Mouse (Mus musculus): ENCODE data around the gene Capn9. TPM values are rescaled to one million over a fixed set of nuclear protein-coding genes. Genes with fewer than 3 reads are reported as not detected.

The Capn9 gene
- polyA plus RNA-seq, 1 experiment, result not detected

GRCm38 (mm10) chr8:124604066-124604465 lies 28.2 kb downstream of the Capn9 start:
- Histone ChIP-seq H3K27me3 (ENCODE audit: control insufficient read depth, insufficient read depth, low read length, poor library complexity, severe bottlenecking) (no peaks in the 10 kb centered on the region), H3K27ac (ENCODE audit: insufficient read depth, low read length) (no peak overlapping the region), H3K9me3 (replicated peaks; ENCODE audit: control insufficient read depth, insufficient read depth, low read length, poor library complexity, severe bottlenecking) (no peaks in the 10 kb centered on the region), H3K9ac (ENCODE audit: low read depth, poor library complexity, severe bottlenecking) (no peak overlapping the region), H3K4me3 (ENCODE audit: low read depth, low read length) (no peak overlapping the region), H3K36me3 (ENCODE audit: control insufficient read depth, insufficient read depth, low read length, poor library complexity, severe bottlenecking) (no peaks in the 10 kb centered on the region), H3K4me1 (ENCODE audit: control insufficient read depth, insufficient read depth, low read length) (no peaks in the 10 kb centered on the region)
- no peak for TF ChIP-seq EP300 (IDR thresholded peaks at IDR 0.05; ENCODE audit: insufficient read depth, low read depth, low read length)
- TF ChIP-seq CTCF (IDR thresholded peaks at IDR 0.05; ENCODE audit: low read depth, low read length), result peak; percentile 42

GRCm38 (mm10) chr8:124608239-124608971 lies 32.5 kb downstream of the Capn9 start:
- H3K4me1 ChIP-seq (ENCODE audit: control insufficient read depth, insufficient read depth, low read length), result no peaks in the 10 kb centered on the region
- H3K9me3 ChIP-seq (replicated peaks; ENCODE audit: control insufficient read depth, insufficient read depth, low read length, poor library complexity, severe bottlenecking), result no peaks in the 10 kb centered on the region
- TF ChIP-seq POLR2A (IDR thresholded peaks at IDR 0.05; ENCODE audit: insufficient read depth, low read length) (no peak), EP300 (IDR thresholded peaks at IDR 0.05; ENCODE audit: insufficient read depth, low read depth, low read length) (no peak), CTCF (IDR thresholded peaks at IDR 0.05; ENCODE audit: low read depth, low read length) (peak; percentile 88)
- H3K36me3 ChIP-seq (ENCODE audit: control insufficient read depth, insufficient read depth, low read length, poor library complexity, severe bottlenecking), result no peaks in the 10 kb centered on the region
- no peak overlapping the region for H3K4me3 ChIP-seq (ENCODE audit: low read depth, low read length)
- H3K9ac ChIP-seq (ENCODE audit: low read depth, poor library complexity, severe bottlenecking), result no peak overlapping the region
- no peak overlapping the region for H3K27ac ChIP-seq (ENCODE audit: insufficient read depth, low read length)
- H3K27me3 ChIP-seq (ENCODE audit: control insufficient read depth, insufficient read depth, low read length, poor library complexity, severe bottlenecking), result no peaks in the 10 kb centered on the region

- Histone ChIP-seq H3K9ac (ENCODE audit: low read depth, poor library complexity, severe bottlenecking) (no peak overlapping the region), H3K27ac (ENCODE audit: insufficient read depth, low read length) (no peak overlapping the region)
- TF ChIP-seq POLR2A (IDR thresholded peaks at IDR 0.05; ENCODE audit: insufficient read depth, low read length) (no peak), CTCF (IDR thresholded peaks at IDR 0.05; ENCODE audit: low read depth, low read length) (no peak), EP300 (IDR thresholded peaks at IDR 0.05; ENCODE audit: insufficient read depth, low read depth, low read length) (no peak)
Measured at GRCm38 (mm10) chr8:124608972-124609353, 33.1 kb downstream of the Capn9 start.

GRCm38 (mm10) chr8:124614325-124614724 lies 38.4 kb downstream of the Capn9 start:
- no peaks in the 10 kb centered on the region for H3K36me3 ChIP-seq (ENCODE audit: control insufficient read depth, insufficient read depth, low read length, poor library complexity, severe bottlenecking)
- H3K4me3 ChIP-seq (ENCODE audit: low read depth, low read length), result no peak overlapping the region
- TF ChIP-seq POLR2A (IDR thresholded peaks at IDR 0.05; ENCODE audit: insufficient read depth, low read length), result no peak
- no peak for TF ChIP-seq CTCF (IDR thresholded peaks at IDR 0.05; ENCODE audit: low read depth, low read length)
- TF ChIP-seq EP300 (IDR thresholded peaks at IDR 0.05; ENCODE audit: insufficient read depth, low read depth, low read length), result no peak
- no peaks in the 10 kb centered on the region for H3K27me3 ChIP-seq (ENCODE audit: control insufficient read depth, insufficient read depth, low read length, poor library complexity, severe bottlenecking)
- H3K27ac ChIP-seq (ENCODE audit: insufficient read depth, low read length), result no peak overlapping the region
- H3K9ac ChIP-seq (ENCODE audit: low read depth, poor library complexity, severe bottlenecking), result no peak overlapping the region
- no peaks in the 10 kb centered on the region for H3K4me1 ChIP-seq (ENCODE audit: control insufficient read depth, insufficient read depth, low read length)
- no peaks in the 10 kb centered on the region for H3K9me3 ChIP-seq (replicated peaks; ENCODE audit: control insufficient read depth, insufficient read depth, low read length, poor library complexity, severe bottlenecking)

More at GRCm38 (mm10) chr8:124608972-124609353, 33.1 kb downstream of the Capn9 start:
- Histone ChIP-seq H3K4me1 (ENCODE audit: control insufficient read depth, insufficient read depth, low read length) (no peaks in the 10 kb centered on the region), H3K36me3 (ENCODE audit: control insufficient read depth, insufficient read depth, low read length, poor library complexity, severe bottlenecking) (no peaks in the 10 kb centered on the region), H3K27me3 (ENCODE audit: control insufficient read depth, insufficient read depth, low read length, poor library complexity, severe bottlenecking) (no peaks in the 10 kb centered on the region), H3K4me3 (ENCODE audit: low read depth, low read length) (no peak overlapping the region), H3K9me3 (replicated peaks; ENCODE audit: control insufficient read depth, insufficient read depth, low read length, poor library complexity, severe bottlenecking) (no peaks in the 10 kb centered on the region)

GRCm38 (mm10) chr8:124617266-124617869 lies 41.5 kb downstream of the Capn9 start:
- peak overlapping the region; percentile 66 for H3K4me3 ChIP-seq (ENCODE audit: low read depth, low read length)
- H3K9me3 ChIP-seq (replicated peaks; ENCODE audit: control insufficient read depth, insufficient read depth, low read length, poor library complexity, severe bottlenecking), result no peaks in the 10 kb centered on the region
- peak overlapping the region; percentile 8; the same call in 1 of the 2 replicates for H3K9ac ChIP-seq (ENCODE audit: low read depth, poor library complexity, severe bottlenecking)
- H3K27ac ChIP-seq (ENCODE audit: insufficient read depth, low read length), result no peak overlapping the region
- TF ChIP-seq POLR2A (IDR thresholded peaks at IDR 0.05; ENCODE audit: insufficient read depth, low read length) (no peak), CTCF (IDR thresholded peaks at IDR 0.05; ENCODE audit: low read depth, low read length) (peak; percentile 83)
- no peaks in the 10 kb centered on the region for H3K27me3 ChIP-seq (ENCODE audit: control insufficient read depth, insufficient read depth, low read length, poor library complexity, severe bottlenecking)
- H3K36me3 ChIP-seq (ENCODE audit: control insufficient read depth, insufficient read depth, low read length, poor library complexity, severe bottlenecking), result no peaks in the 10 kb centered on the region
- no peaks in the 10 kb centered on the region for H3K4me1 ChIP-seq (ENCODE audit: control insufficient read depth, insufficient read depth, low read length)

- Histone ChIP-seq H3K36me3 (ENCODE audit: control insufficient read depth, insufficient read depth, low read length, poor library complexity, severe bottlenecking) (no peaks in the 10 kb centered on the region), H3K27me3 (ENCODE audit: control insufficient read depth, insufficient read depth, low read length, poor library complexity, severe bottlenecking) (no peaks in the 10 kb centered on the region), H3K4me1 (ENCODE audit: control insufficient read depth, insufficient read depth, low read length) (no peaks in the 10 kb centered on the region), H3K9me3 (replicated peaks; ENCODE audit: control insufficient read depth, insufficient read depth, low read length, poor library complexity, severe bottlenecking) (no peaks in the 10 kb centered on the region), H3K4me3 (ENCODE audit: low read depth, low read length) (no peak overlapping the region), H3K27ac (ENCODE audit: insufficient read depth, low read length) (no peak overlapping the region), H3K9ac (ENCODE audit: low read depth, poor library complexity, severe bottlenecking) (no peak overlapping the region)
- TF ChIP-seq CTCF (IDR thresholded peaks at IDR 0.05; ENCODE audit: low read depth, low read length) (no peak), EP300 (IDR thresholded peaks at IDR 0.05; ENCODE audit: insufficient read depth, low read depth, low read length) (no peak), POLR2A (IDR thresholded peaks at IDR 0.05; ENCODE audit: insufficient read depth, low read length) (no peak)
Measured at GRCm38 (mm10) chr8:124618252-124618651, 42.3 kb downstream of the Capn9 start.
